ENCODE assay signal across 14 mouse cellular contexts in the genomic region with DNA sequence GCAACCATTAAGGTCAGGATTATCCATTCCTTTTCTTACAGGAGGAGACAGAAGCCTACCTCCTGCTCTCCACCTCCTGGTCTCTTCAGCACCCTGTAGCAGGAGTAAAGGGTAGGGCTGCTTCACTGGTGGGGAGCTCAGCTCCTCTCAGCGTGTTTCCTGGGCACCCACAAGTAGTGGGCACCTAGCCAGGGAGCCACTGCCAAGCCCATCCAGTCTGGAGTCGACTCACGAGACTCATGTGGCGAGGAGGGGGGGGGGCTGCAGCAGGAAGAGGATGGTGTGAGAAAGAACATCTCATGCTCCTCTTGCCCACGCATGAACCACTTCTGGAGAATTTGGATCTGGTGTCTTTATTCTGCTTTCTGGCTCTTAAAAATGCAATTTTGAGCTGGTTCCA.
DNase-seq lines count a peak whose midpoint lies in the region; ATAC-seq lines count a peak whose summit lies in the region.
"Had no signal": no experiment of that assay in that cellular context is flagged by ENCODE, and none has a peak within 500 bp of the region (broad histone marks: within the 10 kb centered on the region; RNA-seq: fewer than 3 reads in every experiment).

No protein-coding gene starts in this region.

- H3K27me3 ChIP-seq in midbrain, embryonic 16.5 days (ENCODE audit: control insufficient read depth, insufficient read depth, low read depth, low read length), result no peaks in the 10 kb centered on the region
- H3K27me3 ChIP-seq: embryonic facial prominence, embryonic 15.5 days; forebrain, embryonic 13.5 days; heart, embryonic 13.5 days; stomach, embryonic 15.5 days had no signal

- no peak overlapping the region for H3K9ac ChIP-seq in midbrain, embryonic 16.5 days (ENCODE audit: low read depth, low read length)
- H3K9ac ChIP-seq: embryonic facial prominence, embryonic 15.5 days; forebrain, embryonic 13.5 days; heart, embryonic 13.5 days; stomach, embryonic 15.5 days had no signal

- no peak overlapping the region for H3K27ac ChIP-seq in midbrain, embryonic 16.5 days (ENCODE audit: low read length)
- H3K27ac ChIP-seq: embryonic facial prominence, embryonic 15.5 days; forebrain, embryonic 13.5 days; heart, embryonic 13.5 days; hindbrain, embryonic 10.5 days; stomach, embryonic 15.5 days had no signal

- ATAC-seq in midbrain, embryonic 16.5 days, result no peak
- ATAC-seq: forebrain, embryonic 13.5 days had no signal

- H3K9me3 ChIP-seq in midbrain, embryonic 16.5 days (replicated peaks; ENCODE audit: control insufficient read depth, low read length, poor library complexity, severe bottlenecking), result no peaks in the 10 kb centered on the region
- H3K9me3 ChIP-seq: embryonic facial prominence, embryonic 15.5 days; forebrain, embryonic 13.5 days; heart, embryonic 13.5 days; hindbrain, embryonic 10.5 days; stomach, embryonic 15.5 days had no signal

- no peak overlapping the region for H3K4me2 ChIP-seq in midbrain, embryonic 16.5 days (ENCODE audit: low read length)
- H3K4me2 ChIP-seq: embryonic facial prominence, embryonic 15.5 days; forebrain, embryonic 13.5 days; heart, embryonic 13.5 days; stomach, embryonic 15.5 days had no signal

- H3K36me3 ChIP-seq in midbrain, embryonic 16.5 days (ENCODE audit: control insufficient read depth, insufficient read depth, low read length), result no peaks in the 10 kb centered on the region
- H3K36me3 ChIP-seq: embryonic facial prominence, embryonic 15.5 days; heart, embryonic 13.5 days; hindbrain, embryonic 10.5 days; stomach, embryonic 15.5 days had no signal

- WGBS in midbrain, embryonic 16.5 days, result 82% methylated on average over 5 of the region's 5 CpGs

- H3K4me1 ChIP-seq in midbrain, embryonic 16.5 days (ENCODE audit: control insufficient read depth, insufficient read depth, low read length), result no peaks in the 10 kb centered on the region
- H3K4me1 ChIP-seq: embryonic facial prominence, embryonic 15.5 days; forebrain, embryonic 13.5 days; heart, embryonic 13.5 days; hindbrain, embryonic 10.5 days; stomach, embryonic 15.5 days had no signal

- DNase-seq in cerebellum, postnatal 14 days, result peak; percentile 9 to 25
- DNase-seq in cerebellum, postnatal 36 days, result no peak
- peak; percentile 23 to 37 for DNase-seq in frontal cortex, postnatal 25 days (ENCODE audit: low spot score in 2 of 2)
- DNase-seq in left cerebral cortex, adult 9 months (ENCODE audit: low spot score in 2 of 2), result peak; percentile 9 to 63
- peak; percentile 75 for DNase-seq in right cerebral cortex, postnatal 14 days
- no peak for DNase-seq in kidney, adult 8-10 months
- no peak for DNase-seq in lung, postnatal 10 days
- DNase-seq: kidney, postnatal 10 days had no signal

- no peak overlapping the region for H3K4me3 ChIP-seq in midbrain, embryonic 16.5 days (ENCODE audit: low read depth, low read length)
- H3K4me3 ChIP-seq: embryonic facial prominence, embryonic 15.5 days; forebrain, embryonic 13.5 days; heart, embryonic 13.5 days; hindbrain, embryonic 10.5 days; stomach, embryonic 15.5 days had no signal

Comparison
In these comparisons a context has a peak if more than half of its experiments do, and no peak if none do; other contexts are left out.
1. DNase-seq: peak in cerebellum, postnatal 14 days (2 of 2), frontal cortex, postnatal 25 days (2 of 2), left cerebral cortex, adult 9 months (2 of 2) and right cerebral cortex, postnatal 14 days (single experiment); none in cerebellum, postnatal 36 days (0 of 2), kidney, adult 8-10 months (0 of 2) and lung, postnatal 10 days (single experiment).